In the genomic region with DNA sequence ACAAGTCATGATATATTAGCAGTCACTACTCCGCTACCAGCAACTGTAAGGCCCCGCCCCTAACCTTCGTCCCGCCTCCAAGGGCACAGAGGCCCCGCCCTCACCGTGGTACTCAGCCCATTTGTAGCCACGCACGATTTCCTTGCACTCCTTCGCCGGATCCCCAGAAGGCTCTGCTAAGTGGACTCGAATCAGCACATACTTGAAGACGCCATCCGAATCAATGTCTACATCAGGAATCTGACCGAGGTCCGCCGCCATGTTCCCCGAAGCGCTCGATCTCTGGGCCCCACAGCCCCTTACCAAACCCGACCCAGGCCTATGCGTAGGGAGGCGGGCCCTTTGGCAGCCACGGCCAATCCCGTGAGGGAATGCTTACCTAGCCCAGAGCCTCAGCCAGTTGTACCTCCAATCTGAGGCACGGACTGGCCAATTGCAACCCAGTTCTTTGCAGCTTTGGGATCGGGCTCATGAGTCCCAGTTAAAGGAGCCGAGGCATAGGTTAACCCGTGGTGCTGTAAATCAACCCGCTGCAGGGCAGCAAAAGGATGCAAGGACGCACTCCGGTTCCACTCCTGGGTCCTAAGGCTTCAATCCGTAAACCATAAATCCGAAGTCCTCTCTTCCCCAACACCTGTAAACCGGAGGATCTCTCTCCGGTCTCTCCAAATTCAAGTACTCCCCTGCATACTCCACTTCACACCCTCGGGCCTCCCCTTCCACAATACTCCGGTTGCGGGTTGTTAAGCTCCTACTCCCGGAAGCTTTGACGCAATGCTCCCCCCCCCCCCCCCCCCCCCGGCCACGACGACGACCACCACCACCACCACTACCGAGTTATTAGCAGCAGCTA, we compare ENCODE assay signal across 7 mouse cellular contexts. TPM values are rescaled to one million over a fixed set of nuclear protein-coding genes. Genes with fewer than 3 reads are reported as not detected.
A peak's percentile ranks its signal among the peaks of the same experiment; 100 is the strongest.
DNase-seq lines count a peak whose midpoint lies in the region; ATAC-seq lines count a peak whose summit lies in the region.

TSS of gene Mamdc4 (minus strand) at position 267 of the 853 bp plus-strand sequence.
TSS of gene Phpt1 (minus strand) at position 646 of the 853 bp plus-strand sequence.

- peaks cover 56% of the 10 kb centered on the region for H3K4me1 ChIP-seq in intestine, embryonic 15.5 days (replicated peaks)
- peaks cover 65% of the 10 kb centered on the region for H3K4me1 ChIP-seq in midbrain, embryonic 10.5 days

- intact Hi-C loops in gastrocnemius, postnatal 36 days (cut with DNase I) = loop anchor here (5.0 kb wide), 1 partner anchor 153 kb away; the partner anchor contains the start of gene Fut7
- intact Hi-C loops in left cerebral cortex, postnatal 25 days (cut with DNase I) = no loop called here

- H3K27me3 ChIP-seq in intestine, embryonic 15.5 days (replicated peaks) = peaks cover 38% of the 10 kb centered on the region
- H3K27me3 ChIP-seq in midbrain, embryonic 10.5 days (ENCODE audit: low read depth, poor library complexity, severe bottlenecking) = peaks cover 45% of the 10 kb centered on the region

- H3K9me3 ChIP-seq in intestine, embryonic 15.5 days = no peaks in the 10 kb centered on the region
- H3K9me3 ChIP-seq in midbrain, embryonic 10.5 days (replicated peaks) = no peaks in the 10 kb centered on the region

- DNase-seq in adrenal gland, adult 2 months = peak; percentile 98
- DNase-seq in embryo, embryonic 11.5 days (ENCODE audit: low read depth, low spot score) = peak; percentile 95
- peak; percentile 93 to 96 for DNase-seq in gastrocnemius, postnatal 36 days
- peak; percentile 97 to 98 for DNase-seq in left cerebral cortex, postnatal 25 days (ENCODE audit: low spot score in 2 of 2)
- peak; percentile 97 for DNase-seq in midbrain, embryonic 10.5 days (ENCODE audit: low spot score)
- peak; percentile 90 for DNase-seq in right cerebral cortex, postnatal 4 days

- peak within 1 kb of the TSS; percentile 61 for H3K9ac ChIP-seq in intestine, embryonic 15.5 days

- peak within 1 kb of the TSS; percentile 95 for H3K27ac ChIP-seq in intestine, embryonic 15.5 days
- H3K27ac ChIP-seq in midbrain, embryonic 10.5 days (replicated peaks) = peak within 1 kb of the TSS; percentile 90

- under 1% methylated on average over 44 of the region's 45 CpGs for WGBS in intestine, embryonic 15.5 days
- WGBS in midbrain, embryonic 10.5 days = under 1% methylated on average over 45 of the region's 45 CpGs

- no peaks in the 10 kb centered on the region for H3K36me3 ChIP-seq in intestine, embryonic 15.5 days
- peaks cover 37% of the 10 kb centered on the region for H3K36me3 ChIP-seq in midbrain, embryonic 10.5 days

- peak within 1 kb of the TSS; percentile 54 for H3K4me3 ChIP-seq in intestine, embryonic 15.5 days (replicated peaks)
- H3K4me3 ChIP-seq in midbrain, embryonic 10.5 days = peak within 1 kb of the TSS; percentile 75

- H3K4me2 ChIP-seq in intestine, embryonic 15.5 days (replicated peaks) = peak within 1 kb of the TSS; percentile 87

- ATAC-seq in intestine, embryonic 15.5 days = peak; percentile 94

RNA-seq across cellular contexts. Expression of gene Mamdc4, which starts in this region (rescaled TPM):
- total RNA-seq in adrenal gland, adult 2 months (2021) = 1 to 10 TPM; 2.3 to 7.4 TPM
- polyA plus RNA-seq in adrenal gland, adult 2 months (2012; rRNA removed) = 4.2 and 8.8 TPM in 2 replicates
- 1 to 10 TPM in 1 of 2 experiments, under 1 TPM in 1; 0.74 to 4.7 TPM for total RNA-seq in gastrocnemius, postnatal 36 days (2021)
- 297 and 389 TPM in 2 replicates for polyA plus RNA-seq in intestine, embryonic 15.5 days (2015; fragmentation: Nextera tagmentation; extraction: Ambion mirVana)
- 1 to 10 TPM in 1 of 2 experiments, under 1 TPM in 1; 0.69 to 2.1 TPM for total RNA-seq in left cerebral cortex, postnatal 25 days (2021)
- polyA plus RNA-seq in midbrain, embryonic 10.5 days (2016; fragmentation: Nextera tagmentation; extraction: Ambion mirVana) = 6.7 and 7.8 TPM in 2 replicates

RNA-seq across cellular contexts. Expression of gene Phpt1, which starts in this region (rescaled TPM):
- 10 to 100 TPM; 53.5 to 54.1 TPM for total RNA-seq in adrenal gland, adult 2 months (2021)
- 36.7 and 53.4 TPM in 2 replicates for polyA plus RNA-seq in adrenal gland, adult 2 months (2012; rRNA removed)
- 10 to 100 TPM; 50.2 to 53.9 TPM for total RNA-seq in gastrocnemius, postnatal 36 days (2021)
- 163 and 190 TPM in 2 replicates for polyA plus RNA-seq in intestine, embryonic 15.5 days (2015; fragmentation: Nextera tagmentation; extraction: Ambion mirVana)
- 10 to 100 TPM; 73.8 to 74.3 TPM for total RNA-seq in left cerebral cortex, postnatal 25 days (2021)
- 159 and 187 TPM in 2 replicates for polyA plus RNA-seq in midbrain, embryonic 10.5 days (2016; fragmentation: Nextera tagmentation; extraction: Ambion mirVana)

Comparison
In these comparisons a context has a peak if more than half of its experiments do, and no peak if none do; other contexts are left out.
1. Peak in every context shown above with its lines: DNase-seq, ATAC-seq, H3K4me3 ChIP-seq and H3K27ac ChIP-seq.
2. RNA of gene Mamdc4 (polyA plus RNA-seq): 297 to 389 TPM in intestine, embryonic 15.5 days; 6.7 to 7.8 TPM in midbrain, embryonic 10.5 days and 4.2 to 8.8 TPM in adrenal gland, adult 2 months; every median in the first group is over 10 times any median in the second.